Mouse (Mus musculus) spleen, postnatal 10 days (tissue): ENCODE data around the gene Nipal3.
A peak's percentile ranks its signal among the peaks of the same experiment; 100 is the strongest.

ENCODE experiments used
- DNase-seq, 2 experiments: peaks; one replicate each; pipeline ENCODE4 v3.0.0; 2021 to 2022; ENCODE audit warnings: low spot score in 2 of 2

Gene Nipal3

DNA sequence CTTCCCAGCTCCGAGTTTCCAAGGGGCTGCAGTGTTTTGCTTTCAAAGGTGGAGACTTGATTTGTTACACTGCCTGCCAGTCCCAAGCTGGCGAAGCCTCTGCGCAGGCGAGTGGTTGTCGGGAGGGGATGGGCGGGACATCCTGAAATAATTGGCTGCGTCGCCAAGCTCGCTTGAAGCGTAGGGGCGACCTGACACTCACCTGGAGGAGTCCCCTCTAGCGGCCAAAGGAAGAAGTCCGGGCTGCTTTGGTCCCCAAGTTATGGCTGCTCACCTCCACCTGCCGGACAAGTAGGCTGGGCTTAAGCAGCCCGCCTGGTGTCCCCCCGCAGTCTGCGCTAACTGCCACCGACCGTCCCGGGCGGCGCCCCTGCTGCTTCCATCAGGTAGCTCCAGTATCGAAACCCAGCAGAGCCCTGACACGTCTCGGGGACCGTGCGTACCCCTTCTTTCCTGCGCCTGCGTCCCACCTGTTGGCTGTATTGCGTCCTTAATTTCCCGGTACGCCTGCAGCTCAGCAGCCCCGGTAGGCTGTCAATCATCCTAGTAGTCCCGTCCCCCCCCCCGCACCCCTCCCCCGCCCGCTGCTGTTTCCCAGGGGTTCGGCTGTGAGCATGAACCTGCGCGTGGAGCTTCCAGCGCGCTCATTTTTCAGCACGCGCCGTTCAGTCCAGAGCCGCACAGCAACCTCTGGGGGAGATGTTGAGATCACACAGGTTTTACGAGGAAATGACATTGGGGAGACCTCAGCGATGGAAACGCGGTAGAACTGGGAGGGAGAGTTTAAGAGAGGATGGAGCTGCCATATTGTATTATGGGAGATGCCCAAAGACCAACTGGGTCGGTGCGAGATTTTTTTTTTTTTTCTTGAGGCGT lies at the start of gene Nipal3, which contains the start of gene Stpg1:
Gene Nipal3, minus strand, starts transcription at position 518 of the 876 bp plus-strand sequence.
Gene Stpg1, plus strand, starts transcription at position 270 of the 876 bp plus-strand sequence.
- DNase-seq, result peak; percentile 83 to 89

DNA sequence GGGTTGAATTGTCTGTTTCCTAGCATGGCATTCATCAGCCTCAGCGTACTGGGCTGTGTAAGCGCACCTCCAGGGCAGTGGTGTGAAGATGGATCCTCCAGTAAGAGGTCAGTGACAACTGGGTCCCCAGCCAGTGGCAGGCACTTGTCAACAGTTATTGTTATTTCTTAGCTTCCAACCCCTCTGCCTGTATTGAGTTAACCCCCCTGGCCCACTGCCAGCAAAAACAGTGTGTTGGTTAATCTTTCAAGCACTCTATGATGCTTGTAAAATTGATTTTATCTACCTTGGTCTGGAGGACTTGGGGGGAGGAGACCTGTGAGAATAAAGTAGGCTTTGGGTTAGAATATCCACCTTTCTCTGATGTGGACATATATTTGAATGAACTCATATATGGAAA lies 49.4 kb upstream of the Nipal3 start:
- DNase-seq, result no peak

DNA sequence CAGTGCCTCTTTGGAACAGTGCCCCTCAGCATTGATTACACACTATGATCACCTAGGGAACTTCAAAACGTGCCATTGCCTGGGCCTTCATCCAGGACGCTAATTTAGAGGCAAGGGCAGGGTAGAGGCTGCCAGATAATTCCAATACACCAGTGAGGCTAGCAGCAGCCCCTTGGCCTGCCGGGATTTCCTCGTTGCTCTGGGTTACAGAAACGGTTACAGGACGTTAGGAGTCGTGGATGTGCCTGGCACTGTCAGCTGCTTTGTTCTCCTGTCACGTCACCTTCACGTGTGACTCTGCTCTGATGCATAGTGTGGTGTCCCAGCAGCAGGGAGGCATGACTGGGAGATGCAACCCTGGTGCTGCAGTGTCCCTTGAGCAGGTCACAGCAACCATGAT lies 45.2 kb upstream of the Nipal3 start:
- no peak for DNase-seq

DNA sequence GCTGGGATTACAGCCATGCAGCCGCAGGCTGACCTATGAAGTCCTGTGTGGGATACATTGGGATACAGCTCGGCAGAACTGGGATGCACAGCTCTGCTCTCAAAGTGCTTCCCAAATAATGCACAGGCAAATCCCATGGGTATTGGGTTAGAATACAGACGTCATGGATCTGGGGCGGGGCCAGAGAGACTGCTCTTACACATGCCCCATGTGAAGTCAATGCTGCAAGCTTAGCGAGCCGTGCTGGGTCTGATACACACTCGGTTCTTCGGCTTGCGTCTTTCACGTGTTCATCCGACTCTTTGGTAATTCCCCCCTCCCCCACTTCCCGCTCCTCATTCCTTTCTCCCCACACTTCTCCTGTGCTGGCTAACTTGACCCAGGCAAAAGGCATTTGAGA lies 44.2 kb upstream of the Nipal3 start:
- DNase-seq, result no peak

DNA sequence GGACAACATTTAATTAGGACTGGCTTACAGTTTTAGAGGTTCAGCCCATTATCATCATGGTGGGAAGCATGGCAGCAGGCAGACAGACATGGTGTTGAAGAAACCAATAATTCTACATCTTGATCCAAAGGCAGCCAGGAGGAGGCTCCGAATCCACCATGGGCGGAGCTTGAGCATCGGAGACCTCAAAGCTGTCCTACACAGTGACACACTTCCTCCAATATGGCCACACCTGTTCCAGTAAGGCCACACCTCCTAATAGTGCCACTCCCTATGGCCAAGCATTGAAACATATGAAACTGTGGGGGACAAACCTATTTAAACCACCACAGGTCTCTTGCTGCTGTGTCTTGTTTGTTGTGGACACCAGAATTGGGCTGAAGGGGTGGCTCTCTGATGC lies 40.2 kb upstream of the Nipal3 start:
- DNase-seq, result no peak

DNA sequence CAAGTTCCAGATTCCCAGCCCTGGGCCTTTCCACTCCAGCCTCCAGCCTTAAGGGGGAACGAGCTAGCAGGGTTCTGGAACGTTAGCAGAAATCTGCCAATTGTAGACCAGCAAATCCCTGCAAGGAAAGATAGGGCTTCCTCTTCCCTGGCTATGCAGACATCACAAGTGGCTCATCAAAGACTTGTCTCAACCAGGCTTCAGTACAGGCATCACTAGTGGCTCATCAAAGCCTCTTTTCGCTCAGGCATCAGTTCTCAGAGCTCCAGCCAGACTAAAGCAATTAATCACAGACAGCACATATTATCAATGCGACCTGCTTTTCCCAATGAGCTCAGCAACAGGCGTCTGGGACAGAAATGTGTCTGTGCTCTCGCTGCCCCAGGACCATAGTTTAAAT lies 38.2 kb upstream of the Nipal3 start:
- DNase-seq, result no peak

DNA sequence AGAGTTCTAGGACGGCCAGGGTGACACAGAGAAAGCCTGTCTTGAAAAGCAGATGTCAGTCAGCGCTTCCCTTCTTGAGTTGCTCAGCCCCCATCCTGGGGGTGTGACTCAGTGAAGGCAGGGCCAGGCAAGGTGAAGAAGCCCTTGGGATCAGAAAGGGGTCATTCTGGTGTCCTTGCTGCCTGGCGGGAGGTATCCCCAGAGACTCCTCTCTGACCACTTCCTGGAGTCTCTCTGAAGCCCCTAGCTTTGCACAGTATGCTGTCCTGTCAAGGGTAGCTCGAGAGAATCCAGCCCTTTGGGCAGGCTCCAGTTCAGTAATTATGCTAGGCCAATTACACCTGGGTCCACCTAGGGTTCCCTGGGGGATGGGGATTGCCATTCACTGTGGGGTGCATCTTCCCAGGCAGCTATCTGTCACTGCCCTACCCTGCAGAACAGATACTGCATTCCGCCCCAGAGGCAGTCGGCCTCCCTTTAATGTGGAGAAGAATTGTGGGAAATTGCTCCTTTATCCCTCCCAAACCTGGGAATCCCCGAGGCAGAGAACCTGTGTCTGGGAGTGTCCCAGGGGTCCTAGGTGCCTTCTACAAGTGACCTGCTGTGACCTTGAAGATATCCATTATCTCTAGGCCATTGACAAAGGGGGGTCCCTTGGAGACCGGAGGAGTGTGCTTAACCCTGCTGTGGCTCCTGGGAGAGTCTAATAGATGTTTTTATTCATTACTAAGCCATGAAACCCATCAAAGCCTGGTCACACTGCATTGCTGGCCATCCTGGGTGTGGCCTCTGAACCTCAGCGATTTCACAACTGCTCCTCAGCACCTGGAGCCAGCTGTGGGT lies 37.2 kb upstream of the Nipal3 start:
- no peak for DNase-seq

DNA sequence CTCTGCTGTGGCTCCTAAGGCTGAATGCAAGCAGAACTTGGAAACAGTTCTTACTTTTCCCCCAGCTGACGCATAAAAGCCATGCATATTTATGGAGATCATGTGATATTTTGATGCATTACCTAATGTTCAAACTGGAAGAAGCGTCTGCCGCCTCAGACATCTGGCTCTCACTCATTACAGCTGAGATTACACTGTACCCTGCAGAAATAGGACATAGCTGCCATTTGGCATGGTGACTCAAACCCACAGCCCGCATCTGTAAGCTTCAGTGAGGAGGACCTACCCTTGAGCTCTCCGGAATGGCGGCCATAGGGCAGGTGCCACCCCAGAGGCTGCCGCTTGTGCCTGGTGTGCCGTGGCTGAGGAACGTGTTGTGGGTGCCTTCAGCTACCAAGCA lies 36.4 kb upstream of the Nipal3 start:
- DNase-seq, result no peak

DNA sequence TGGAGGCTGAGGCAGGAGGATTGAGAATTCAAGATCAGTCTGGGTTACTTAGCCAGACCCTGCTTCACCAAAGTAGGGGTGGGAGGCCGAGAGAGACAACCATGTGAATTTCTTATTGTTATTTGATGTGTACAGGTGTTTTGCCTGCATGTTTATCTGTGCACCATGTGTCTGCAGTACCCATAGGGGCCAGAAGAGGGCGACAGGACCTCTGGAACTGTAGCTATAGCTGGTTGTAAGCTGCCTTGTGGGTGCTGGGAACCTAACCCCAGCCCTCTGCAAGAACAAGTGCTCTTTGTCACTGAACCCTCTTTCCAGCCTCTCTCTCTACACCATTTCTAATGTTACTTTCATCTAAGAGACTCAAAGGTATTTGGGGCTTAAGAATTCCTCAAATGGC lies 35.4 kb upstream of the Nipal3 start:
- DNase-seq, result peak in 1 of 2 experiments; percentile 25

DNA sequence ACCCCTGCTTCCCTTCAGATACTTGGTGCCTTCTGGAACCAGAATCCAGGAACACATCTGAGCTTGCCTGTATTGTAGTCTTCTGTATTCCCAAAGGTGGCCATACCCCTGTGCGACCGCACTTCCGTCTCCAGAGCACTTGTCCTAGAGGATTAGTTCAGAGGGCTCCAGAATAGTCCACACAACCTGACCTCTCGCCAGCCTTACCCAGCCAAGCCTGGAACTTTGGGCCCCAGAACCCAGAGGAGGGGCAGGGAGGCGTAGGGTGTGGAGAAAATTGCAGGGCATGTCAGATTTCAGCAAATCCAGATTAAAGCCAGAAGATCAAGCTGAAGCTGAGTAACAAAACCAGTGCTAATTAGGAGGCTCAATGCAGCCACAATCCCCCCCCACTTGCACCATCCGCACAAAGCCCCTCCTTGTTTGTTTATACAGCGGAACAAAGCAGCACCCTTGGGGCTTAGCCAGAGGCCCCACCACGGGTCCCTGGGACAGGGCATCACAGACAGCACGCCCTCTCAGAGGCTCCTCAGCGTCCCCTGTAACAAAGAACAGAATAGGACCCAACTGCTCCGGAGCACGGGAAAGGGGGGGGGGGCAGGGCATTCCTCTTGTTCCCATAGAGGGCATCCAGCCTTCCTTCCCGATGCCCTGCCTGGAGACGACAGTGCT lies 31.3 kb upstream of the Nipal3 start:
- DNase-seq, result no peak

DNA sequence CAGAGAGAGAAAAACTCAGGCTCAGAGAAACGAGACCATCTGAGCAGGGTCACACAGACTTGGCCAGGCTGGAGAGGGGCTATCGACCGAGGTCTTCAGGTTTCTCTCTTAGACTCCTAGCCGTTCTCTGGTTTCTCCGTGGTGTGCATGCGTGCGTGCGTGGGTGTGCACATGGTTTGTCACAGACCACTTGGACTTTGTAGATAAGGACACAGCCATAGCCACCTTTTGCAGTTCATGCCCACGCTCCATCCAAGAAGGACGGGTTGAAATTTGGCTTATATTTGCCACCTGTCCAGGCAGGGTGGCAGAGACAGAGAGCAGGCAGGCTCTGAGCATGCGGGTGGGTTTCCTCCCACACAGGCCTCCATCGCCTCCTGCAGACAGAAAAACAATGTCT lies 30.2 kb upstream of the Nipal3 start:
- DNase-seq, result no peak

DNA sequence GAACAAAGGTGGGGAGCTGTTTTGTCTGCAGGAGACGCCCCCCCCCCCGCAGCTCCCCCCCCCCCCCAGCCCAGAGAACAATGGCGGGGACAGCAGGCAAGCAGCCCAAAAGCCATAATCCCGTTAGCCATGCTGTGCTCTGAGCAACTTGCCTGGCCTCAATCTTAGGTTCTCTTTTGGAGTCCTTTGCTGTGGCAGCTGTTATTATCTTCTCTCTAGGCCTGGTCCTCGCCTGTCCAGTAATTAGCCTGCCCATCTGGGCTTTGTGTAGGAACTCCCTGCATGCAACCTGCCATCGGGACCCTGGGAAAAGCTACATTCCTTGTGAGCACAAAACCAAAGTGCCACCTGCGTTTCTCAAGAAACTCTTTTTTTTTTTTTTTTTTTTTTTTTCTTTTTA lies 29.1 kb upstream of the Nipal3 start:
- no peak for DNase-seq

DNA sequence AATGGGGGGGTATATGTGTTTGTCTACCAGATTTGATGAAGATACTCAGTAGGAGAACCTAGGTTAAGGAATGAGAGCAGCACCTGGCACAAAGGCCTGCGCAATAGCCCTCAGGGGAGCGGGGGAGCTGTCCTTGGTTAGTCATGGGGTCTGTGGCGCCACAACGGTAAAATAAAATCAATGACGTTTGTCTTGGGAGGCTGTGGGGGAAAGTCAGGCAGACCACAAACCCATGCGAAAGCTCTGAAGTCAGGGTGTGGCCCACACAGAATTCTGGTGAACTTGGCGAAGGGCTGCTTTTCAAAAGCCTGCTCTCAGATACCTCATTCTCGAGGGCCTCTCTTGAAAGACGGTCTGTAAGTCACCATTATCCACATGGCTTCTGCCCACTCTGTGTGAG lies 25.6 kb upstream of the Nipal3 start:
- no peak for DNase-seq

DNA sequence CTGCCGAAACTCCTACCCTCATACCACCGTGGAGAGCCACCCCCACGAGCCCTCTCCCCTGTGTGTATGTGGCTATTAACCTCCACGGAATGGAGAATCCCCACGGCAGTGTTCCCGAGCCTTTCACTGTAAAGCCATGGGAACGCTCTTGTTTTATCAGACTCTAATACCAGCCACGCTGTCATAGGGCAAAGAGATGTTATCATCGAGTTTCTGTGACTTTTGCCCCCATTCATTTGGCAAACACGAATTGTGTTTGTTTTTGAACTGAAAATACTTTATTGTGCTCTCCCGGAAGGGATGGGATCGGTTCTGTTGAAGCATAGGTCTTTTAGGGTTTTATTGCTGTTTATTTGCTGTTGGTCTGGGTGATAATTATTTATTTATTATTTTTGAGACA lies 23.3 kb upstream of the Nipal3 start:
- no peak for DNase-seq

DNA sequence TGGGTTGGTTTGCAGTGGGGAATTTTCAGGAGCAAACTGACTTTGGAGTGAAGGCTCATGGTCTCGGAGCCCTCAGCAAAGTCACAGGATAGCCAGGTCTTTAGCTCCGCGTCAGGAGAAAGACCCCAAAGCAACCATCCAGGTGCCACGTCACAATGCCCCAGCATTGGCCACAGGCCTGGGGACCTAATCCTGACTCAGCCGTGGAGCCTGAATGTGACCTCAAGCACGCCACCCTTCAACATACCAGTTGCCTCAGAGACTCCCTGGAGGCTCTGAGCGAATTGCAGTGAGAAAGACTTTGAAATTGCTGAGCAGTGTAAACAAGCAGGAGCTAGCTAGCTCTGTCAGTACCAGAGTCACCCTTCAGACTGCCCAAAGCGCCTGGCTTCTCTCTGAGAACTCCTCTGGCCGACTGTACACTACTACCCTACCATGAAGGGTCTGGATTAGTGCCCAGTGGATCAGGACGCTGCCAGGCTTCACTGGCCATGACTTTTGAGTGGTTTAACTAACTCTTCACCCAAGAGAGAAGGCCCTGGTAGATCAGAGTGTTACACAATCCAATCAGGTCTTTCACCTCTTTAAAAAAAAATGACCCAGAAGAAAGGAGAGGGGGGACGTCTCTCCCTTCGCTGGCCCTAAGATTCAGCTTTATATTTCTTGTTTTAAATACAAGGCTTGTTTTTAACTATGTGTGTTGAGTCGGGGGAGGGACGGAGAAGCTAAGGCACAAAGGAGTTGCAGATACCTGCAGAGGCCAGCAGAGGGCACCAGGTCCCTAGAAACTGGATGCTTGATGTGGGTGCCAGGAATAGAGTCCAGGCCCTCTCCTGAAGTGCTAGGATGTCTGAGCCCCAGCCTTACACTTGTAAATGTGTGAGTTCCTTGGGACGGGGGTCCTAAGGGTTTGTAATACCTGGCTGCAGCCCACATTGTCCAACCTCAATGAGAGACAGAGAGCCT lies 21.8 kb upstream of the Nipal3 start:
- peak; percentile 39 to 71 for DNase-seq

DNA sequence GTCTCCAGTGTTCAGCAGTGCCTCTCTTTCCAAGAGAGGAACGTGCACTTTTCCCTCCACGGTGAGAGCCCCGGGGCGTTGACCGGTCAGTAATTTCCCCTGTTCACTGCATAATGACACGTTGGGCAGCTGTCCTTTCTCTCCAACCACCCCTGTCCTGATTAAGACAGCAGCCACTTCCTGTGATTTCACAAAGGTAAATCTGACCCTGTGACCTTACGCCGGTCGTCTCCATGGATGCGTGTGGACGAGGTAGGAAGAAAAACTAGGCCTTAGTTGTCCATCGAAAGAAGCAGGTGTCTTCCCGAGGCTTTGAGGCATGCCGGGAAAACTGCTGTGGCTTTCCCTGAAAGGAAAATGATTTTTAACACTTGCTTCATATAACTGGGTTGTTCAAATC lies 20.1 kb upstream of the Nipal3 start:
- no peak for DNase-seq

DNA sequence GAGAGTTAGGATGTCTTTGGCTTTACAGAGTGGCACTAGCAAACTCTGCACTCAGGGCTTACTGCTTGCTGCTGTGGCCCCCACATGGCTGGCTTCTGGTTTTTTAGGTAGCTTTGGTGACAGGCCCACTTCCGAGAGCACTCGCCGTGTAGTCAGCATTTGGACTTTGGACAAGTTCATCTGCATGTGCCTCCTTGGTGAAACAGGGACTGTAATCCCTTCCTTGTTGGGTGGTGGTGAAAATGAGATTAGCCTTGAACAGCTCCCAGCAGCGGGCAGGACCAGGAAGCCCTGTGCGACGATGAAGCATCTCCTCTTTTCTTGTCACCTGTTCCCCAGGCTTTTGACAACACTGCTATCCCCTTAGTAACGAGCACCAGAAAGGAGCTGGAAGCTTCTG lies 19.0 kb upstream of the Nipal3 start:
- no peak for DNase-seq

DNA sequence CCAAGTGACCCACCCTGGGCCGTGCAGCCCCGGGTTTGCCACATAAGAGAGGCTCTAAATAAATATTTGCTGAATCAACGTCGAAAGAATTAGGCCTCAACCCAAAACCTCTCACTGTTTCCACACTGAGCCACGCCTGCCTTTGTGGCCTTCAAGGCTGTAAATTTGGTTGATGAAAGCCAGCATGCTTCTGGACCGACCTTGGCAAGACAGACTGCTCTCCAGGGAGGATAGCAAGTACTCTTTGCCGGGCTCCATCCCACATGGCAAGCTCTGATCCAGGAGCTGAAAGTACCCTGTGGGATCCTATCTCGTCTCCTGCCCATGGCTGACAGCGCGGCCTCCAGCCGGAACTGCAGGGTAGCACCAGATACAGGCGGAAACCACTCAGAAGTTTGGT lies 14.7 kb upstream of the Nipal3 start:
- DNase-seq, result no peak

DNA sequence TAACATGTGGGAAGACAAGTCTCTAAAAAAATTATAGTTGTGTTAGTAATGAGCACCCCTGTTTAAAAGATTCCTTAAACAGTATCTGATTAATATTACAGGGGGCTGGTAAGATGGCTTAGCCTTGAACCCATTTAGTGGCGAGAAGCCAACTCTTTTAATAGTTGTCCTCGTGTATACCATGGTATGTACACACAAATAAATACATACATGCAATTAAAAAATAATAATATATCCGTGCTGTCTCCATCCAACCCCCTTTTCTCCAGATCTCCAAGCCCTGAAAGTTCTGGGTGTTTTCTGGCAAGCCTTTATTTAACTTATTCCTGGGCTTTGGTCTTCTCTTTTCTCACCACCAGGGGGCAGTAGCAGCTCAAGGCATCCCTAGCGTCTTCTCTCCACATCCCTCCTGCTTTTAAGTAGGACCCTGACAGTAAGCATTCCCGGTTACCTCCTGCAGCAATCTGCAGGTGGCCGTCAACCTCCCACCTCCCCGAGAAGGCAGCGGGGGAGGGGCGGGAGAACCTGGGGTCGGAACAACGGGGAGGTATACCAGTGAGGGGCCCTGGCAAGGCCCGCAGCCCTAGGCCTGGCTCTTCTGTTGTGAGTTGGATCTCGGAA lies 13.7 kb upstream of the Nipal3 start:
- DNase-seq, result peak; percentile 53 to 75

DNA sequence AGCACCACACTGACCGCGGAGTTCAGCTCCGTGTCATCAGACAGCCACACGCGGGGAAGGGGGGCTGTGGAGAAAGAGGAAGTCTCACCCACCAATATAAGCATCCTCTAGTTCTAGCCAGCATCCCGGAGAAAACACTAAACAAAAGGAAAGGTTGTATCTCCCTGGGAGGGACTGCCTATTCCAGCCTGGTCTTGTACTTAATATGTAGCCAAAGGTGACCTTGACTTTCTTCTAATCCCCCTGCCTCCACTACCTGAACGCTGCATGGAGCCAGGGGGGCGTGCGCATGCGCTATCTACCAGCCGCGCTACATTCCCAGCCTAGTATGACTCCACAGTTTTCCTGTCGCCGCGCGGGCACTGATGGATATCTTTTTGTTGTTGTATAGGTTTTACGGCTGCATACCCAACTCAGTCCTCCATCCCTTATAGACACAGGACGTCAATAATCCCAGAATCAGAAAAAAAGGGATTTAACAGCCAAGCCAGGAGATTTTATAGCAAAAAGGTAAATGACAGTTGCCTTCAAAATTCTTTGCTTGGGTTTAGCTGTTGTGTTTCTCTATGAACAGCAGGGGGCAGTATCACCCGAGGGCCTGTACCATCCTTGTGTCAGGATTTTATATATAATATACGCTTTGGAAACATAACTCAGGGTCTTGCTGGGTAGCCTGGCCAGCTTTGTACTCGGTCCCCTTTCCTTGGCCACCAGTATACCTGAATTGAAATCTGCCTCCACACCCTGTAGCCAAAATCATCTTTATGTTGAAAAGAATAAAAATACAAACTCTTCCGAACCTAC lies 12.9 kb upstream of the Nipal3 start:
- peak; percentile 51 to 68 for DNase-seq
